Mouse (Mus musculus) stomach, embryonic 14.5 days (tissue): ENCODE measurements around the gene Fcgr2b. TPM values are rescaled to one million over a fixed set of nuclear protein-coding genes. Genes with fewer than 3 reads are reported as not detected.

Experiments
- ATAC-seq: fragments of 200-750 bp; cut with Nextera tagmentation; 2 replicates; pipeline ENCODE4 v1.8.0; 2017; ENCODE audit warnings: low read depth, moderate TSS enrichment; ENCODE audit not compliant: insufficient number of reproducible peaks, insufficient read depth, low FRiP score
- H3K27ac ChIP-seq: fragments of 300-500 bp; sonication (generic); 2 replicates; pipeline ENCODE4 v1.5.1; 2014; ENCODE audit warnings: mild to moderate bottlenecking, low read length, moderate library complexity, mixed read lengths
- H3K27me3 ChIP-seq: fragments of 300-500 bp; sonication (generic); 2 replicates; pipeline ENCODE4 v1.6.1; 2014; ENCODE audit warnings: low read length, control low read depth, mixed read lengths; ENCODE audit not compliant: control insufficient read depth, insufficient read depth
- H3K36me3 ChIP-seq: fragments of 300-500 bp; sonication (generic); 2 replicates; pipeline ENCODE4 v1.6.1; 2014; ENCODE audit warnings: mild to moderate bottlenecking, control low read depth, low read length, moderate library complexity, mixed read lengths; ENCODE audit not compliant: control insufficient read depth, insufficient read depth
- H3K4me1 ChIP-seq: fragments of 300-500 bp; sonication (generic); 2 replicates; pipeline ENCODE4 v1.6.1; 2014; ENCODE audit warnings: low read length, control low read depth, mixed read lengths; ENCODE audit not compliant: control insufficient read depth, insufficient read depth
- H3K4me2 ChIP-seq: fragments of 300-500 bp; sonication (generic); replicated peaks from 2 replicates; pipeline ENCODE4 v1.6.1; 2014; ENCODE audit warnings: low read depth, low read length, control low read depth
- H3K4me3 ChIP-seq: fragments of 300-500 bp; sonication (generic); 2 replicates; pipeline ENCODE4 v1.5.1; 2014; ENCODE audit warnings: low read depth, low read length, control low read depth
- H3K9ac ChIP-seq: fragments of 300-500 bp; sonication (generic); replicated peaks from 2 replicates; pipeline ENCODE4 v1.6.1; 2014; ENCODE audit warnings: low read depth, mild to moderate bottlenecking, control low read depth, low read length, moderate library complexity, mixed read lengths
- H3K9me3 ChIP-seq: fragments of 300-500 bp; sonication (generic); 2 replicates; pipeline ENCODE4 v1.6.1; 2016; ENCODE audit warnings: low read depth, low read length, control low read depth; ENCODE audit not compliant: control insufficient read depth
- WGBS: fragments of 180-500 bp; shearing (Covaris S2); extraction: QIAGEN DNeasy Blood & Tissue Kit; methylation state at CpG from one replicate; pipeline ENCODE4 v1.1.7; 2014; 5-methylcytosine and 5-hydroxymethylcytosine counted together
- polyA plus RNA-seq: library from polyadenylated mRNA; unstranded; fragments of >200 nt; fragmentation: Nextera tagmentation; extraction: Ambion mirVana; gene quantifications from 2 replicates; pipeline ENCODE4 v1.2.1, GENCODE M21; 2014

Gene Fcgr2b
- polyA plus RNA-seq, 1 experiment from 2014 or later = 1.4 TPM

- Histone ChIP-seq H3K36me3 (no peaks in the 10 kb centered on the region), H3K9ac (no peak overlapping the region), H3K27me3 (no peaks in the 10 kb centered on the region), H3K4me1 (no peaks in the 10 kb centered on the region), H3K4me3 (no peak overlapping the region), H3K4me2 (no peak overlapping the region), H3K9me3 (no peaks in the 10 kb centered on the region), H3K27ac (no peak overlapping the region)
- no peak for ATAC-seq
- WGBS = 76% methylated on average over 4 of the region's 4 CpGs
Measured at GRCm38 (mm10) chr1:170929245-170929644, 47.1 kb downstream of the Fcgr2b start.

- WGBS = 70% methylated on average over 2 of the region's 2 CpGs
- no peaks in the 10 kb centered on the region for H3K27me3 ChIP-seq
- H3K9me3 ChIP-seq = no peaks in the 10 kb centered on the region
- no peaks in the 10 kb centered on the region for H3K36me3 ChIP-seq
- H3K27ac ChIP-seq = no peak overlapping the region
- H3K4me1 ChIP-seq = no peaks in the 10 kb centered on the region
- no peak for ATAC-seq
- no peak overlapping the region for H3K4me3 ChIP-seq
- H3K9ac ChIP-seq = no peak overlapping the region
- H3K4me2 ChIP-seq = no peak overlapping the region
Measured at GRCm38 (mm10) chr1:170928467-170928866, 47.9 kb downstream of the Fcgr2b start.

GRCm38 (mm10) chr1:170927378-170927777 lies 49.0 kb downstream of the Fcgr2b start, which contains the start of gene Fcrla:
Gene Fcrla (minus strand): TSS chr1:170927583.
- no peaks in the 10 kb centered on the region for H3K27me3 ChIP-seq
- no peak for ATAC-seq
- H3K36me3 ChIP-seq = no peaks in the 10 kb centered on the region
- no peaks in the 10 kb centered on the region for H3K9me3 ChIP-seq
- WGBS = 85% methylated on average over 3 of the region's 3 CpGs
- H3K9ac ChIP-seq = no peak within 1 kb of the TSS
- no peak within 1 kb of the TSS for H3K4me2 ChIP-seq
- no peak within 1 kb of the TSS for H3K4me3 ChIP-seq
- H3K27ac ChIP-seq = no peak within 1 kb of the TSS
- H3K4me1 ChIP-seq = no peaks in the 10 kb centered on the region

DNA sequence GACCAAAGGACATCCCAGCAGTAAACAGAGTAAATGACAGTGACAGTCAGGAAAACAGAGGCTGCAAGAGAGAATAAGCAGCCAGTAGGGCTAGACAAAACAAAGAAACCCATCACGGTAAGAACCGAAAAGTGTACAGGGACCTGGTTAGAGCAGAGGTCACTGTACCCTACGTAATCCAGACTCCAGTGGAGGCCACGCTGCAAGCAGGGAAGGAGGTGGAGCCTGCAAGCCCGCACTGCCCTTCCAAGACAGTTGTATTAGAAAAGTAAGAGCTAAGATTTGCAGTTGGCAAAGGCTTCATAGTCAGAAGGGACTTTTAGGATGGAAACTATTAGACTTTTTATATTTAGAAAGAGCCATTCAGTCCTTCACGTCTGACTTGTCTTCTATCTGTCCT lies 49.4 kb downstream of the Fcgr2b start:
- no peak overlapping the region for H3K4me2 ChIP-seq
- no peaks in the 10 kb centered on the region for H3K36me3 ChIP-seq
- H3K9me3 ChIP-seq = no peaks in the 10 kb centered on the region
- no peaks in the 10 kb centered on the region for H3K27me3 ChIP-seq
- 41% methylated on average over 6 of the region's 6 CpGs for WGBS
- no peak overlapping the region for H3K27ac ChIP-seq
- H3K4me1 ChIP-seq = no peaks in the 10 kb centered on the region
- H3K9ac ChIP-seq = no peak overlapping the region
- H3K4me3 ChIP-seq = no peak overlapping the region
- no peak for ATAC-seq

DNA sequence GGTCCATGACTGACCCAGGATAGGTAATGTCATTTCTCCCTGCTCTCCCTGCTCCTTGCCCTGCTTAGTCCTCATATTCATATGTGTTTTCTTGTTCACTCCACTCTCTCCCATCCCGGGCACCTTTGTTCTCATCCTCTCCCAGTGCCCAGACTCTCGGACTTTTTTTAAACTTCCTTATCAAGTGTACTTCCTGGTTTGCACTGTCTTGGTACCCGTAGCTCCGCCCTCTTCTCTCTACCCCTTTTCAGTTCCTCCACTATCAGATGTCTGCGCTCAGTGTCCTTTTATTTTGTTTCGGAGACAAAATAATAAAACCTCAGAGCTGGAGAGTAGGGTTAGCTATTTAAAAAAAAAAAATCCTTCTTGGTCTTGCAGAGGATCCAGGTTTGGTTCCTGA lies 51.9 kb downstream of the Fcgr2b start:
- Histone ChIP-seq H3K4me1 (no peaks in the 10 kb centered on the region), H3K4me2 (no peak overlapping the region), H3K36me3 (no peaks in the 10 kb centered on the region), H3K9ac (no peak overlapping the region), H3K4me3 (no peak overlapping the region), H3K27me3 (no peaks in the 10 kb centered on the region), H3K9me3 (no peaks in the 10 kb centered on the region), H3K27ac (no peak overlapping the region)
- 79% methylated on average over 6 of the region's 6 CpGs for WGBS
- no peak for ATAC-seq

DNA sequence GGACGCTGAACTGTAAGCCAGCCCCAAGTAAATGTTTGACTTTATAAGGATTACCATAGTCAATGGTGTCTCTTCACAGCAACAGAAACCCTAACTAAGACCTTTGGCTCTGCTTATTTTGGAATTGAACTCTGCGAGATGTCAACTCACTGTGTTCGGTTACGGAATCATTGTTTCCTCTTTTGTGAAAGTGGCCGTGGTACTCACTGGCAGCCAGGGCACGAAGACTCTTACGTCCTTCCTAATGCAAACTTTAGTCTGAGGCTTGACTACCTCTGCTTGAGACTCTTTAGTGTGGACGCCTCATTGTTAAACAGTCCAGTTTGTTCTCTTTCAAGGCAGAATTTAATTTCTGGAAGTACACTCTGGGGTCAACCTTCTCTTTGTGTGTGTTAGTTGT lies 57.0 kb downstream of the Fcgr2b start:
- Histone ChIP-seq H3K4me2 (no peak overlapping the region), H3K27ac (no peak overlapping the region), H3K4me1 (no peaks in the 10 kb centered on the region), H3K9ac (no peak overlapping the region), H3K9me3 (no peaks in the 10 kb centered on the region), H3K36me3 (no peaks in the 10 kb centered on the region), H3K27me3 (no peaks in the 10 kb centered on the region), H3K4me3 (no peak overlapping the region)
- ATAC-seq = no peak
- WGBS = 89% methylated on average over 8 of the region's 8 CpGs

- H3K4me1 ChIP-seq = no peaks in the 10 kb centered on the region
- ATAC-seq = no peak
- 60% methylated on average over 5 of the region's 5 CpGs for WGBS
Measured at GRCm38 (mm10) chr1:170915657-170916056, 60.7 kb downstream of the Fcgr2b start.

DNA sequence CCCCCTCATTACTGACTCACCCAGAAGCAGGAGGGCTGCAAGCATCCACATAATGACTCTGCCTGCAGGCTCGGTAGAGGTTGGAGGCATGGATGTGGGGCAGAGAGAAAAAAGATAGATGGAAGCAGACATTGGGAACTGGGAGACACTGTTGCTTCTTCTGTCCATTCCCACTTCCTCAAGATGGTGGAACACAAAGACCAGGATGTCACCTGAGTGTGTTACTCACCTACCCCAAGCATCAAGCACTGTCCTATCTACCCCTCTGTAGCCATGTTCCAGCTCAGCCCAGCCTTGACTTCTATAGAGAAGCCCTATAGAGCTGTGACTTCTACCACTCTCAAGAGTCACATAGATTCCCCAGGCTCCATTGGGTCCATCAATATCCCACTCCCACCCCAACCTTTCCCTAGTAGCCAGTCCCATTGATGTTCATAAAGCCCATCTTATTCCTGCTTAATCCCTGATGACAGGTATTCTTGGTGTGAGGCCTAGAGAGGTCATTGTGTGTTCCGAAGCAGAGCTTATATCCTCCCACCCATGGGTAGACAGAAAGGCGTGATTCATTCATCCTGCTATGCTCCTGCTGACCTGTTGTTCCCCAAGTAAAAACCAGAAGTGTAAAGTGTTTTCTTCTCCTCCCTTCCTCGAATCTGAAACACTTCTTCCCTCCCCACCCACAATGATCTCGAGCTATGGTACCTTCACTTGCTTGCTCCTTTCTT lies 63.3 kb downstream of the Fcgr2b start, which contains the start of gene Fcrlb:
Gene Fcrlb, minus strand, starts transcription at position 51 of the 725 bp plus-strand sequence.
- H3K27me3 ChIP-seq = peaks cover 7% of the 10 kb centered on the region; the same call in 1 of the 2 replicates
- no peak for ATAC-seq
- H3K9ac ChIP-seq = no peak within 1 kb of the TSS
- WGBS = 76% methylated on average over 5 of the region's 5 CpGs
- H3K9me3 ChIP-seq = no peaks in the 10 kb centered on the region
- no peak within 1 kb of the TSS for H3K4me3 ChIP-seq
- no peaks in the 10 kb centered on the region for H3K36me3 ChIP-seq
- H3K4me2 ChIP-seq = no peak within 1 kb of the TSS
- no peak within 1 kb of the TSS for H3K27ac ChIP-seq
- H3K4me1 ChIP-seq = peaks cover 5% of the 10 kb centered on the region; the same call in 1 of the 2 replicates

More at GRCm38 (mm10) chr1:170915657-170916056, 60.7 kb downstream of the Fcgr2b start:
- Histone ChIP-seq H3K36me3 (no peaks in the 10 kb centered on the region), H3K9me3 (no peaks in the 10 kb centered on the region), H3K27me3 (no peaks in the 10 kb centered on the region), H3K9ac (no peak overlapping the region), H3K4me3 (no peak overlapping the region), H3K4me2 (no peak overlapping the region), H3K27ac (no peak overlapping the region)
